Mouse (Mus musculus) stomach, embryonic 15.5 days (tissue): ENCODE data around the gene Zfp599. TPM values are rescaled to one million over a fixed set of nuclear protein-coding genes. Genes with fewer than 3 reads are reported as not detected.
"Not testable (repeated sequence)": the region's sequence is repeated elsewhere in the genome, so short reads cannot be mapped to it uniquely, and the experiment has no call there.

Source experiments
- ATAC-seq: fragments of 200-750 bp; cut with Nextera tagmentation; 2 replicates; pipeline ENCODE4 v1.8.0; 2017; ENCODE audit warnings: low read depth, moderate number of reproducible peaks, moderate TSS enrichment; ENCODE audit not compliant: insufficient read depth, low FRiP score
- H3K27ac ChIP-seq: fragments of 300-500 bp; sonication (generic); 2 replicates; pipeline ENCODE4 v1.5.1; 2015; ENCODE audit warnings: mild to moderate bottlenecking, inconsistent platforms
- H3K27me3 ChIP-seq: fragments of 300-500 bp; sonication (generic); replicated peaks from 2 replicates; pipeline ENCODE4 v1.6.1; 2015; ENCODE audit warnings: inconsistent platforms
- H3K36me3 ChIP-seq: fragments of 300-500 bp; sonication (generic); 2 replicates; pipeline ENCODE4 v1.6.1; 2015; ENCODE audit warnings: inconsistent platforms
- H3K4me1 ChIP-seq: fragments of 300-500 bp; sonication (generic); 2 replicates; pipeline ENCODE4 v1.6.1; 2015; ENCODE audit warnings: inconsistent platforms
- H3K4me2 ChIP-seq: fragments of 300-500 bp; sonication (generic); 2 replicates; pipeline ENCODE4 v1.6.1; 2015; ENCODE audit warnings: mild to moderate bottlenecking, inconsistent platforms
- H3K4me3 ChIP-seq: fragments of 300-500 bp; sonication (generic); replicated peaks from 2 replicates; pipeline ENCODE4 v1.5.1; 2015; ENCODE audit warnings: inconsistent platforms
- H3K9ac ChIP-seq: fragments of 300-500 bp; sonication (generic); 2 replicates; pipeline ENCODE4 v1.6.1; 2015; ENCODE audit warnings: inconsistent platforms
- H3K9me3 ChIP-seq: fragments of 300-500 bp; sonication (generic); 2 replicates; pipeline ENCODE4 v1.6.1; 2016; ENCODE audit warnings: inconsistent platforms
- WGBS: fragments of 180-500 bp; shearing (Covaris S2); methylation state at CpG from one replicate; pipeline ENCODE4 v1.1.7; 2015; 5-methylcytosine and 5-hydroxymethylcytosine counted together
- polyA plus RNA-seq: library from polyadenylated mRNA; unstranded; fragments of >200 nt; fragmentation: Nextera tagmentation; extraction: Ambion mirVana; gene quantifications from 2 replicates; pipeline ENCODE4 v1.2.1, GENCODE M21; 2015

Gene Zfp599
- polyA plus RNA-seq, 1 experiment from 2014 or later = 4.4 TPM

GRCm38 (mm10) chr9:22256579-22256978 is 3.1 kb downstream of the Zfp599 start:
- Histone ChIP-seq H3K27ac (no peak overlapping the region), H3K36me3 (peaks cover 32% of the 10 kb centered on the region), H3K4me3 (no peak overlapping the region), H3K27me3 (no peaks in the 10 kb centered on the region), H3K9ac (no peak overlapping the region), H3K9me3 (no peaks in the 10 kb centered on the region; the same call in 1 of the 2 replicates), H3K4me2 (no peak overlapping the region), H3K4me1 (no peaks in the 10 kb centered on the region)
- ATAC-seq = no peak
- WGBS = 86% methylated on average over 4 of the region's 4 CpGs

GRCm38 (mm10) chr9:22244242-22244641 is 15.5 kb downstream of the Zfp599 start:
- H3K4me1 ChIP-seq = no peaks in the 10 kb centered on the region
- H3K4me3 ChIP-seq = no peak overlapping the region
- H3K27me3 ChIP-seq = no peaks in the 10 kb centered on the region
- WGBS = 90% methylated on average over 2 of the region's 2 CpGs
- no peak overlapping the region for H3K4me2 ChIP-seq
- H3K9me3 ChIP-seq = no peaks in the 10 kb centered on the region
- H3K9ac ChIP-seq = no peak overlapping the region
- H3K36me3 ChIP-seq = peaks cover 50% of the 10 kb centered on the region
- ATAC-seq = no peak
- H3K27ac ChIP-seq = no peak overlapping the region

GRCm38 (mm10) chr9:22240001-22240400 is 19.7 kb downstream of the Zfp599 start:
- Histone ChIP-seq H3K36me3 (peaks cover 69% of the 10 kb centered on the region), H3K9ac (no peak overlapping the region), H3K9me3 (no peaks in the 10 kb centered on the region), H3K27ac (no peak overlapping the region), H3K4me2 (no peak overlapping the region), H3K4me3 (no peak overlapping the region), H3K27me3 (no peaks in the 10 kb centered on the region), H3K4me1 (no peaks in the 10 kb centered on the region)
- no peak for ATAC-seq
- WGBS = 93% methylated on average over 4 of the region's 4 CpGs

GRCm38 (mm10) chr9:22230556-22230955 is 29.1 kb downstream of the Zfp599 start:
- Histone ChIP-seq H3K36me3 (peaks cover 10% of the 10 kb centered on the region; the same call in 1 of the 2 replicates), H3K27me3 (no peaks in the 10 kb centered on the region), H3K9ac (no peak overlapping the region), H3K4me1 (no peaks in the 10 kb centered on the region), H3K27ac (no peak overlapping the region), H3K4me3 (no peak overlapping the region), H3K9me3 (no peaks in the 10 kb centered on the region), H3K4me2 (no peak overlapping the region)
- no peak for ATAC-seq

GRCm38 (mm10) chr9:22230061-22230460 is 29.6 kb downstream of the Zfp599 start:
- H3K4me1 ChIP-seq = no peaks in the 10 kb centered on the region
- H3K9ac ChIP-seq = no peak overlapping the region

GRCm38 (mm10) chr9:22229386-22230026 is 30.2 kb downstream of the Zfp599 start:
- Histone ChIP-seq H3K4me3 (no peak overlapping the region), H3K27ac (no peak overlapping the region), H3K4me1 (no peaks in the 10 kb centered on the region), H3K9me3 (no peaks in the 10 kb centered on the region), H3K36me3 (peaks cover 3% of the 10 kb centered on the region; the same call in 1 of the 2 replicates), H3K9ac (no peak overlapping the region), H3K4me2 (no peak overlapping the region), H3K27me3 (no peaks in the 10 kb centered on the region)
- WGBS = 73% methylated on average over 7 of the region's 7 CpGs
- no peak for ATAC-seq

More at GRCm38 (mm10) chr9:22230061-22230460, 29.6 kb downstream of the Zfp599 start:
- Histone ChIP-seq H3K9me3 (no peaks in the 10 kb centered on the region), H3K4me3 (no peak overlapping the region), H3K36me3 (peaks cover 6% of the 10 kb centered on the region; the same call in 1 of the 2 replicates), H3K4me2 (no peak overlapping the region), H3K27ac (no peak overlapping the region), H3K27me3 (no peaks in the 10 kb centered on the region)
- WGBS = 67% methylated on average over 3 of the region's 3 CpGs
- no peak for ATAC-seq

GRCm38 (mm10) chr9:22226846-22227245 is 32.8 kb downstream of the Zfp599 start:
- no peaks in the 10 kb centered on the region for H3K4me1 ChIP-seq
- no peaks in the 10 kb centered on the region for H3K27me3 ChIP-seq
- H3K9me3 ChIP-seq = no peaks in the 10 kb centered on the region
- H3K27ac ChIP-seq = peak overlapping the region; percentile 66
- H3K36me3 ChIP-seq = peaks cover 3% of the 10 kb centered on the region; the same call in 1 of the 2 replicates
- no peak for ATAC-seq
- H3K9ac ChIP-seq = no peak overlapping the region
- WGBS = 58% methylated on average over 15 of the region's 15 CpGs
- H3K4me2 ChIP-seq = peak overlapping the region; percentile 63; the same call in 1 of the 2 replicates
- peak overlapping the region; percentile 83 for H3K4me3 ChIP-seq

- not testable (repeated sequence) for H3K4me1 ChIP-seq, H3K9me3 ChIP-seq, H3K27me3 ChIP-seq, H3K36me3 ChIP-seq, ATAC-seq
- peak overlapping the region; percentile 83; the same call in 1 of the 2 replicates for H3K9ac ChIP-seq
- whole genome bisulfite sequencing = 63% methylated on average over 7 of the region's 7 CpGs
- peak overlapping the region; percentile 83 for H3K4me3 ChIP-seq
- H3K4me2 ChIP-seq = peak overlapping the region; percentile 63
- peak overlapping the region; percentile 97 for H3K27ac ChIP-seq
Measured at GRCm38 (mm10) chr9:22226389-22226673, 33.4 kb downstream of the Zfp599 start.

GRCm38 (mm10) chr9:22225581-22226388 is 33.9 kb downstream of the Zfp599 start, which contains the start of gene Zfp809:
Gene Zfp809 (plus strand): TSS chr9:22225714.
- peaks cover 3% of the 10 kb centered on the region; the same call in 1 of the 2 replicates for H3K36me3 ChIP-seq
- peak within 1 kb of the TSS; percentile 97 for H3K27ac ChIP-seq
- H3K9ac ChIP-seq = peak within 1 kb of the TSS; percentile 83
- peak within 1 kb of the TSS; percentile 83 for H3K4me3 ChIP-seq
- no peaks in the 10 kb centered on the region for H3K9me3 ChIP-seq
- peak within 1 kb of the TSS; percentile 63 for H3K4me2 ChIP-seq
- under 1% methylated on average over 35 of the region's 35 CpGs for WGBS
- H3K27me3 ChIP-seq = no peaks in the 10 kb centered on the region
- H3K4me1 ChIP-seq = no peaks in the 10 kb centered on the region
- ATAC-seq = peak; percentile 98

GRCm38 (mm10) chr9:22224536-22225503 is 34.9 kb downstream of the Zfp599 start:
- Histone ChIP-seq H3K9ac (no peak overlapping the region), H3K36me3 (peaks cover 3% of the 10 kb centered on the region; the same call in 1 of the 2 replicates), H3K4me2 (peak overlapping the region; percentile 63), H3K4me3 (peak overlapping the region; percentile 83), H3K9me3 (no peaks in the 10 kb centered on the region), H3K4me1 (no peaks in the 10 kb centered on the region), H3K27ac (peak overlapping the region; percentile 97; the same call in 1 of the 2 replicates), H3K27me3 (no peaks in the 10 kb centered on the region)
- ATAC-seq = peak; percentile 16; the same call in 1 of the 2 replicates
- 24% methylated on average over 17 of the region's 17 CpGs for WGBS

GRCm38 (mm10) chr9:22224066-22224465 is 35.6 kb downstream of the Zfp599 start:
- H3K36me3 ChIP-seq = peaks cover 3% of the 10 kb centered on the region; the same call in 1 of the 2 replicates
- no peak overlapping the region for H3K27ac ChIP-seq
- H3K4me2 ChIP-seq = no peak overlapping the region
- no peak overlapping the region for H3K4me3 ChIP-seq
- no peak for ATAC-seq
- no peaks in the 10 kb centered on the region for H3K27me3 ChIP-seq
- WGBS = 86% methylated on average over 4 of the region's 4 CpGs
- no peak overlapping the region for H3K9ac ChIP-seq
- H3K4me1 ChIP-seq = no peaks in the 10 kb centered on the region
- H3K9me3 ChIP-seq = no peaks in the 10 kb centered on the region
